Mouse (Mus musculus) embryonic facial prominence, embryonic 12.5 days (tissue): ENCODE results near the gene Akap9. TPM values are rescaled to one million over a fixed set of nuclear protein-coding genes. Genes with fewer than 3 reads are reported as not detected.

Experiments used
- ATAC-seq: fragments of 200-750 bp; cut with Nextera tagmentation; 2 replicates; pipeline ENCODE4 v1.8.0; 2017; ENCODE audit not compliant: insufficient number of reproducible peaks, insufficient read depth, low FRiP score, low TSS enrichment
- H3K27ac ChIP-seq: fragments of 300-500 bp; sonication (generic); 2 replicates; pipeline ENCODE4 v1.5.1; 2016; ENCODE audit warnings: mild to moderate bottlenecking
- H3K27me3 ChIP-seq: fragments of 300-500 bp; sonication (generic); 2 replicates; pipeline ENCODE4 v1.6.1; 2016; ENCODE audit warnings: mild to moderate bottlenecking, moderate library complexity
- H3K36me3 ChIP-seq: fragments of 300-500 bp; sonication (generic); 2 replicates; pipeline ENCODE4 v1.6.1; 2016; ENCODE audit warnings: mild to moderate bottlenecking
- H3K4me1 ChIP-seq: fragments of 300-500 bp; sonication (generic); 2 replicates; pipeline ENCODE4 v1.6.1; 2016
- H3K4me2 ChIP-seq: fragments of 300-500 bp; sonication (generic); replicated peaks from 2 replicates; pipeline ENCODE4 v1.6.1; 2016; ENCODE audit warnings: mild to moderate bottlenecking, moderate library complexity
- H3K4me3 ChIP-seq: fragments of 300-500 bp; sonication (generic); 2 replicates; pipeline ENCODE4 v1.5.1; 2016; ENCODE audit warnings: mild to moderate bottlenecking
- H3K9ac ChIP-seq: fragments of 300-500 bp; sonication (generic); 2 replicates; pipeline ENCODE4 v1.6.1; 2016; ENCODE audit warnings: mild to moderate bottlenecking, moderate library complexity
- H3K9me3 ChIP-seq: fragments of 300-500 bp; sonication (generic); 2 replicates; pipeline ENCODE4 v1.6.1; 2016; ENCODE audit warnings: mild to moderate bottlenecking, moderate library complexity
- WGBS: fragments of 180-500 bp; shearing (Covaris S2); methylation state at CpG from one replicate; pipeline ENCODE4 v1.1.7; 2016; 5-methylcytosine and 5-hydroxymethylcytosine counted together
- polyA plus RNA-seq: library from polyadenylated mRNA; unstranded; fragments of >200 nt; fragmentation: Nextera tagmentation; extraction: Ambion mirVana; gene quantifications from 2 replicates; pipeline ENCODE4 v1.2.1, GENCODE M21; 2016

Akap9 gene
- polyA plus RNA-seq, 1 experiment from 2014 or later = 178 TPM

- no peaks in the 10 kb centered on the region for H3K27me3 ChIP-seq
- peaks cover 69% of the 10 kb centered on the region for H3K36me3 ChIP-seq
- H3K27ac ChIP-seq = no peak overlapping the region
- WGBS = 90% methylated on average over 18 of the region's 18 CpGs
- H3K9me3 ChIP-seq = no peaks in the 10 kb centered on the region
- no peaks in the 10 kb centered on the region for H3K4me1 ChIP-seq
- no peak overlapping the region for H3K4me2 ChIP-seq
- peak; percentile 47; the same call in 1 of the 2 replicates for ATAC-seq
- H3K9ac ChIP-seq = no peak overlapping the region
- H3K4me3 ChIP-seq = no peak overlapping the region
These were observed 138.7 kb downstream of the Akap9 start for GRCm38 (mm10) chr5:4066476-4067115.

- H3K27ac ChIP-seq = no peak overlapping the region
- no peak for ATAC-seq
- H3K4me3 ChIP-seq = no peak overlapping the region
- no peaks in the 10 kb centered on the region for H3K9me3 ChIP-seq
- 89% methylated on average over 3 of the region's 3 CpGs for WGBS
- H3K9ac ChIP-seq = no peak overlapping the region
- no peaks in the 10 kb centered on the region for H3K27me3 ChIP-seq
- no peak overlapping the region for H3K4me2 ChIP-seq
- peaks cover 69% of the 10 kb centered on the region for H3K36me3 ChIP-seq
- H3K4me1 ChIP-seq = no peaks in the 10 kb centered on the region
These were observed 139.3 kb downstream of the Akap9 start for GRCm38 (mm10) chr5:4067203-4067602.

GRCm38 (mm10) chr5:4079086-4079485 is 151.2 kb downstream of the Akap9 start:
- H3K36me3 ChIP-seq = peaks cover 58% of the 10 kb centered on the region
- H3K4me3 ChIP-seq = no peak overlapping the region
- ATAC-seq = no peak
- no peak overlapping the region for H3K4me2 ChIP-seq
- H3K27me3 ChIP-seq = no peaks in the 10 kb centered on the region
- no peak overlapping the region for H3K27ac ChIP-seq
- no peaks in the 10 kb centered on the region for H3K4me1 ChIP-seq
- no peaks in the 10 kb centered on the region for H3K9me3 ChIP-seq
- 92% methylated on average over 3 of the region's 3 CpGs for WGBS
- H3K9ac ChIP-seq = no peak overlapping the region

GRCm38 (mm10) chr5:4080861-4081260 is 153.0 kb downstream of the Akap9 start:
- no peak overlapping the region for H3K9ac ChIP-seq
- peaks cover 73% of the 10 kb centered on the region for H3K36me3 ChIP-seq
- no peaks in the 10 kb centered on the region for H3K4me1 ChIP-seq
- no peaks in the 10 kb centered on the region for H3K9me3 ChIP-seq
- H3K4me2 ChIP-seq = no peak overlapping the region
- no peak for ATAC-seq
- H3K27me3 ChIP-seq = no peaks in the 10 kb centered on the region
- whole genome bisulfite sequencing = 82% methylated on average over 2 of the region's 2 CpGs
- H3K27ac ChIP-seq = no peak overlapping the region
- H3K4me3 ChIP-seq = no peak overlapping the region

- no peak for ATAC-seq
- WGBS = 87% methylated on average over 2 of the region's 2 CpGs
- no peak overlapping the region for H3K4me3 ChIP-seq
- H3K27ac ChIP-seq = no peak overlapping the region
- no peaks in the 10 kb centered on the region for H3K27me3 ChIP-seq
- H3K36me3 ChIP-seq = peaks cover 78% of the 10 kb centered on the region
- H3K4me1 ChIP-seq = no peaks in the 10 kb centered on the region
- no peak overlapping the region for H3K4me2 ChIP-seq
- H3K9ac ChIP-seq = no peak overlapping the region
- no peaks in the 10 kb centered on the region for H3K9me3 ChIP-seq
These were observed 153.7 kb downstream of the Akap9 start for GRCm38 (mm10) chr5:4081513-4081912.

- WGBS = 93% methylated on average over 7 of the region's 7 CpGs
- H3K4me2 ChIP-seq = no peak overlapping the region
- H3K9ac ChIP-seq = no peak overlapping the region
- no peak for ATAC-seq
- no peak overlapping the region for H3K27ac ChIP-seq
- H3K9me3 ChIP-seq = no peaks in the 10 kb centered on the region
- H3K4me1 ChIP-seq = no peaks in the 10 kb centered on the region
- peaks cover 84% of the 10 kb centered on the region for H3K36me3 ChIP-seq
- no peak overlapping the region for H3K4me3 ChIP-seq
- no peaks in the 10 kb centered on the region for H3K27me3 ChIP-seq
These were observed 157.1 kb downstream of the Akap9 start for GRCm38 (mm10) chr5:4084948-4085347.

- Histone ChIP-seq H3K9ac (no peak overlapping the region), H3K27ac (no peak overlapping the region), H3K4me1 (no peaks in the 10 kb centered on the region), H3K27me3 (no peaks in the 10 kb centered on the region), H3K4me2 (no peak overlapping the region), H3K4me3 (no peak overlapping the region), H3K9me3 (no peaks in the 10 kb centered on the region), H3K36me3 (peaks cover 87% of the 10 kb centered on the region)
- no peak for ATAC-seq
- 92% methylated on average over 4 of the region's 4 CpGs for whole genome bisulfite sequencing
These were observed 158.5 kb downstream of the Akap9 start for GRCm38 (mm10) chr5:4086309-4086708.

- Histone ChIP-seq H3K4me3 (no peak overlapping the region), H3K9ac (no peak overlapping the region), H3K27ac (no peak overlapping the region), H3K9me3 (no peaks in the 10 kb centered on the region), H3K4me1 (no peaks in the 10 kb centered on the region), H3K27me3 (no peaks in the 10 kb centered on the region), H3K36me3 (peaks cover 85% of the 10 kb centered on the region), H3K4me2 (no peak overlapping the region)
- 89% methylated on average over 5 of the region's 5 CpGs for WGBS
- no peak for ATAC-seq
These were observed 160.3 kb downstream of the Akap9 start for GRCm38 (mm10) chr5:4088190-4088589.

- Histone ChIP-seq H3K9me3 (no peaks in the 10 kb centered on the region), H3K4me1 (no peaks in the 10 kb centered on the region), H3K27me3 (no peaks in the 10 kb centered on the region), H3K36me3 (peaks cover 65% of the 10 kb centered on the region), H3K27ac (no peak overlapping the region), H3K4me2 (no peak overlapping the region), H3K4me3 (no peak overlapping the region), H3K9ac (no peak overlapping the region)
- 95% methylated on average over 5 of the region's 5 CpGs for WGBS
- no peak for ATAC-seq
These were observed 166.6 kb downstream of the Akap9 start for GRCm38 (mm10) chr5:4094471-4094870.

- Histone ChIP-seq H3K9ac (no peak overlapping the region), H3K27ac (no peak overlapping the region), H3K4me2 (no peak overlapping the region), H3K4me3 (no peak overlapping the region), H3K4me1 (peaks cover 7% of the 10 kb centered on the region), H3K9me3 (no peaks in the 10 kb centered on the region), H3K27me3 (no peaks in the 10 kb centered on the region), H3K36me3 (peaks cover 39% of the 10 kb centered on the region)
- ATAC-seq = no peak
- WGBS = 95% methylated on average over 4 of the region's 4 CpGs
These were observed 173.2 kb downstream of the Akap9 start for GRCm38 (mm10) chr5:4101031-4101430.

- H3K4me1 ChIP-seq = peaks cover 7% of the 10 kb centered on the region
- H3K4me3 ChIP-seq = no peak overlapping the region
- peaks cover 39% of the 10 kb centered on the region for H3K36me3 ChIP-seq
- 93% methylated on average over 2 of the region's 2 CpGs for WGBS
- H3K9ac ChIP-seq = no peak overlapping the region
- no peak overlapping the region for H3K4me2 ChIP-seq
- no peaks in the 10 kb centered on the region for H3K27me3 ChIP-seq
- H3K27ac ChIP-seq = no peak overlapping the region
- H3K9me3 ChIP-seq = no peaks in the 10 kb centered on the region
- no peak for ATAC-seq
These were observed 173.9 kb downstream of the Akap9 start for GRCm38 (mm10) chr5:4101770-4102169.

- H3K4me3 ChIP-seq = peak overlapping the region; percentile 91
- peaks cover 7% of the 10 kb centered on the region for H3K4me1 ChIP-seq
- peak; percentile 75 for ATAC-seq
- H3K36me3 ChIP-seq = peaks cover 34% of the 10 kb centered on the region
- 2% methylated on average over 41 of the region's 41 CpGs for WGBS
- peak overlapping the region; percentile 88 for H3K9ac ChIP-seq
- H3K9me3 ChIP-seq = no peaks in the 10 kb centered on the region
- H3K27ac ChIP-seq = peak overlapping the region; percentile 96
- H3K27me3 ChIP-seq = no peaks in the 10 kb centered on the region
- peak overlapping the region; percentile 71 for H3K4me2 ChIP-seq
These were observed 175.9 kb downstream of the Akap9 start for GRCm38 (mm10) chr5:4103626-4104340.
